Mouse (Mus musculus) frontal cortex, adult 2 months (tissue): Measurements from ENCODE around the gene Usmg5. TPM values are rescaled to one million over a fixed set of nuclear protein-coding genes. Genes with fewer than 3 reads are reported as not detected.
A peak's percentile ranks its signal among the peaks of the same experiment; 100 is the strongest.
"Not testable (repeated sequence)": the region's sequence is repeated elsewhere in the genome, so short reads cannot be mapped to it uniquely, and the experiment has no call there.

Experiments
- DNase-seq, 2 experiments: peaks; one replicate each; pipeline ENCODE4 v3.0.0; 2022; ENCODE audit warnings: low spot score in 1 of 2; ENCODE audit errors: extremely low spot score in 1 of 2
- polyA plus RNA-seq: library from polyadenylated mRNA; depleted of rRNA; stranded (reverse); fragments of >200 nt; gene quantifications from 2 replicates; pipeline ENCODE4 v1.2.3, GENCODE M21; 2012; rRNA removed

Gene Usmg5
- 964 and 1,164 TPM in 2 replicates for polyA plus RNA-seq

DNA sequence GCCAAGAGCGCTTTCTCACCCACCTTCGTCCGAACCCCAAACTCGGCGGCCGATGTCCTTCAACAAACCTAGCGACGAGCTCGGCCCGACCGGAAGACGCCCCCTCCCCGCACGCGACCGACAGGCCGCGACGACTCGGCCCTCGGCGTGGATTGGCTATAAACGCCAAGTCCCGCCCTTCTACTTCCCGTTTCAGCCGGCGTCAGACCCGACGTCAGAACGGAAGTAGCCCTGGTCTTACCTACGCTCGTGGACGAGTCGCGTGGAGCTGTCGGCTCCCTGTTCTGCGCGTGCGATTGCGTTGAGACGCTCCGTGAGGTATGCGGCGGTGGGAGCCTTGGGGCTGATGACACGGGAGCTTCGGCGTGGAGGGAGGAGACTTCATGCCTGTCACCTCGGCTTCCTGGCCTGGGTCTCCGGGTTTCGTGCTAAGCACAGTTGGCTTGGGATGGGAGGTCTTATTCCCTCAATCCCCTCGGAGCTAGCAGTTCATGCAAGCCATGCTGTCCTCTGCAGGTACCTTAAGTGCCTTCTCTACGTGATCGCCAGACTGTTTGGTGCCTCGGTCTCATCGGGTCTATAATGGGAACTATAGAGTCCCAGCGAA lies at the start of gene Usmg5, which contains the start of gene Pdcd11:
TSS of gene Usmg5 (minus strand) at position 98 of the 607 bp plus-strand sequence.
TSS of gene Pdcd11 (plus strand) at position 219 of the 607 bp plus-strand sequence.
- peak; percentile 95 to 98 for DNase-seq

DNA sequence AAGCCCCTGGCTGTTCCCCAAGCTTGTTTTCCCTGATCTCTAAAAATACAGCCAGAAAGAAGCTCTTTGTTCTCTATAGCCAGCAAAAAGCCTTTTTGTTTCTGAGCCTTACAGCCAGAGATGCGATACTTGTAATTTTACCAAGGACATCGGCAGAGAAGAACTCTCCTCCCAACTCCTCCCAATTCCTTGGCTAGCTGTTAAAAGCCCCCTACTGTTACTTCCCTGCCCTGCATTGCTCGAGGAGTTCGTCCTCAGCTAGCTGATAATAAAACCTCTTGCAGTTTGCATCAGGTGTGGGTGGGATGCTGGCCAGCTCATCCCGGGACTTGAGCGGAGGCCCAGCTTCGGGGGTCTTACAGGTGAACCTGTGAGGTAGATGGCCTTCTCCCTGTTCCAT lies 49.2 kb upstream of the Usmg5 start:
- not testable (repeated sequence) for DNase-seq

DNA sequence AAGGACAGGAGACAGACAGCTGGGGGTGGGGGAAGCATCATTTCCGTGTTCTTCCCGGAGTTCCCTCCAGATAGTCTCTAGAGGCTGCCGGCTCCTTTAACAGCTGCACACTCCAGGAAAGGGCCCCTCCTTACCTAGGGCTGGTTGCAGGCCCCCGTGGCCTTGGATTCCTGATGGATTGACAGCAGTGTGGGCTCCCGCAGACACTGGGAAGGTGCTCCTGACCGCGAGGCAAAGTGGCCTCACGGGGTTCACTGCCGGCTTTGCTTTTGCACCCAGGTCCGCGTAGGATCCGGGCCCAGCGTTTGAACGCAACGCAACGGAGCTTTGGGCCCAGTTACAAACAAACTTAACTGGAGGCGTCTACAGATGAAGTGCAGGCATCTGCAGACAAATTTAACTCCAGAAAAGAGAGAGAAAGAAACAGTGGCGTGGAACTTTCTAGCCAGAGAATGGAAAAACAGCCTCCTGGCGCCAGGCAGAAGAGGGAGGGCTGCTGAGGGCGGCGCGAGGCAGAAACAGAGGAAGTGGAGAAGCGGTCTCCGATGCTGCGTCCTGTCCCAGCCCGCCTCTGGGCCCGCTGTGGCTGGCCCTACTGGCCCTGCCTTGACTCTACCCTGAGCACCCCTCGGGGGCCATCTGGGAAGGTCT lies 47.4 kb upstream of the Usmg5 start, which contains the start of gene Calhm2:
TSS of gene Calhm2 (minus strand) at position 524 of the 651 bp plus-strand sequence.
- DNase-seq = peak in 1 of 2 experiments; percentile 73

DNA sequence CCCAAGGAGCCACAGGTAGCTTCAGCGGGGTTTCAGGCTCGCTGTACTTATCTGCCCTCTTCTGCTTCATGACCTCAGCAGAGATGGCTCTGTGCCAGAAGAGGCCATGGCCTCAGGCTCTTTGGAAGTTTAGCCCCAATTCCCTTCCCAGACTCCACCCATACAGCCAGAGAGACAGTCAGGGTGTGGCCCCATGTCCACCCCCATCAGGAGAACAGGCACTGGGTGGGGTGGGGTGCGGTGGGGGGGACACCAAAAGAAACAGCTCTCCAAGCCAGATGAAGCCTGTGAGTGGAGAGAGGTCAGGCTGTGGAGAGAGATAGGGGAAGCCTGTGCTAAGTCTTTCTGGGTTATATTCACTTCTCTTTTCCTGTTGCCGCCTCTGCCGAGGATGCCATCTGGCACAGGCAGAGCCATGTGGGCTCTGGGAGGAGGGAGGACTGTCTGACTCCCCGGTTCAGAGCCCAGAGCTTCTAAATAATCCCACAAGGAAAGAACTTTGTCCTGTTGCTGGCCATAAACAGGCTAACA lies 46.7 kb upstream of the Usmg5 start:
- DNase-seq = peak in 1 of 2 experiments; percentile 65

DNA sequence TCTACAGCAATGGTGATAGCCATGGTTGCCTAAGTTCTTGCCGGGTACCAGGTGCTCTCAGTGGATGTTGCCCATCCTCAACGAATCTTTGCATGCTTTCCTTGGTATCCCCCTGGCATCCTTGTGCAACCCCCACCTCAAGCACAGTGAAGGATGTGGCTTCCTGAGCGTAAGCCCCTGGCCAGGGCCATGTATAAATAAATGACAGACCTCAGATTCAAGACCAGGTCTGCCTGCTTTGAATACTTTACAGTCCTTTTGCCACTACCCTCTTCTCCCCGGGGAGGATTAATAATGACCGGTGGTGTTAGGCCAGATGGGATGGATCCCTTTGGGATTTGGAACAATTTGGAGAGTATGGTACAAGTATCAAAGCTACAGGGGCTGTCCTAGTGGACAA lies 45.7 kb upstream of the Usmg5 start:
- DNase-seq = no peak

DNA sequence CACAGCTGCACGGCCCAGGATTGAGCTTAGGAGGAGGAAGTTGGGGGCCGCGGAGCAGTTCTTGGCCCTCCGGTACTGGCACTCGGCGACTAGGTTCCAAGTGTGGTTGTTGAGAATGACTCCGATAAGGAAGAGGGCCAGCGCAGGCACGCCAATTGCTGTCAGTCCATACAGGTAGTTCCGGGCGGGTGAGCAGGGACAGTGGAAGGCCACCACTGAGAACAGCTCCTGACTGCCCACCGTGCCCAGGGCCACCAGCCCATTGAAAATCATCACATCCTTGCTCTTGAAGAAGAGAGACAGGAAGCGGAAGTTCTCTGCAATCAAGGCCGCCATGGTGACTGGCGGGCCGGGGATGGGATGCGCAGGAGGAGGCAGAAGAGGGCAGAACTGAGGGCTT lies 45.1 kb upstream of the Usmg5 start:
- no peak for DNase-seq

DNA sequence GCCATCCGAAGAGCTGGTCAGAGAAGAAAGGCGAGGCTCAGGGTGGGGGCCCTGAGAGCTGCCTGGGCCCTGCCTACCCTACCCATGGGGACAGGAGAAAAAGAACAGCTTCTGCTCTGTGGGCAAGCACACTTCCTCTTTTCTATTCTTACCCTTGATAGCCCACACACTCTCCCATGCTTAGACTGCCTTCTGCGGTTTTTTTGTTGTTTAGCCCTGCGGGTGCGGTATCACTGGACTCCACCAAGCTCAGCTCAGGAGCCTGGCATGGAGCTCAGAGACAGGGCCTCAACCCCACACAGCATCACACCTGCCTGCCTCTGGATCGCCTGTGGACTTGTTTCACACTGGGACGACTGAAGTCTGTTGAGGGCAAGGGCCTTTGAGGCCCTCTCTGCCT lies 42.7 kb upstream of the Usmg5 start:
- DNase-seq = peak in 1 of 2 experiments; percentile 42

DNA sequence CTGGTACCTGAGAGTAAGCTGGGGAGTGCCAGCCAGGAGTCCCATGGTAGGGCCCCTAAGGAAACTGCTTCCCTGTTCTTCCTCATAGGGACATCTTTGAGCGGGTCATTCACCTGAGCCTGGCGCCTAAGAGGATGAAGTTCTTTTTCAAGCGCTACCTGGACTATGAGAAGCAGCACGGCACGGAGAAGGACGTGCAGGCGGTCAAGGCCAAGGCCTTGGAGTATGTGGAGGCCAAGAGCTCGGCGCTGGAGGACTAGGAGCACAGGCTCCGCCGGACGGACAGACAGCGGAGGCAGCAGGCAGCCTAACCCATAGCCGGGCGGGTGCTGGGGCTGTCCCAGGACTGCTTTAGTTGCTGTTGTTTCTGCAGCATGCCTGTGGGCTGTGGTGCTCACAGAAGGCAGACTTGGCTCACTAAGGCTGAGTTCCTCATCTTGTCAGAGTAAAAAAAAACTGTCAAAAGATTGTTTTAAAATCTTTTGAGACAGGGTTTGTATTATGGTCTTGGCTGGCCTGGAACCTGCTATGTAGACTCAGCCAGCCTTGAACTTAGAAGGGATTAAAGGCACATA lies 40.2 kb upstream of the Usmg5 start:
- DNase-seq = no peak

DNA sequence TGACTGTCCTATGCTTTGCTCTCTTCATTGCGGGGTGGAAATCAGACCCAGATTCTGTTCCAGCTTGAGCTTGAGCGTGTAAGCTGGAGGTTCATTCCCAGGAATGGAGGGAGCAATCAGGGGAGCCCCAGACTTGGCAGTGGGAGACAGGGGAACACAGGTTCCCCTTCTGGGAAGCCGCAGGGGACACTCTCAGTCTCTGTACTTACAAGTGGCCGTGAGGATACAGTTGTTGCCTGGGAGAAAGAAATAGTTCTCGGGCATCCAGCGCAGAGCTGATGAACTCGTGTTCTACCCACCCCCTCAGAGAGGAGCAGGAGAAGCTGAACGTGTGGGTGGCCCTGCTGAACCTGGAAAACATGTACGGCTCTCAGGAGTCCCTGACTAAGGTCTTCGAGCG lies 38.4 kb upstream of the Usmg5 start:
- no peak for DNase-seq

DNA sequence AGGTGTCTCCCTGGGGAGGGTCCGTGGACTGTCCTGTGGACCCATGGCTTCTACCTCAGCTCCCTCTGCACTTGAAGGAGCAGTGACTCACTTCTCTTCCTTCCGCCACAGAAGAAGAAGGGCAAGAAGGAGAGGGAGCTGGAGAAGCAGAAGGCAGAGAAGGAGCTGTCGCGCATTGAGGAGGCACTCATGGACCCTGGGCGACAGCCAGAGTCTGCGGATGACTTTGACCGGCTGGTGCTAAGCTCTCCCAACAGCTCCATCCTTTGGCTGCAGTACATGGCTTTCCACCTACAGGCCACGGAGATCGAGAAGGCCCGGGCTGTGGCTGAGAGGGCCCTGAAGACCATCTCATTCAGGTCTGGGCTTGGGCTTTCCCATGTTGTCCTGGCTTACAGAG lies 37.7 kb upstream of the Usmg5 start:
- DNase-seq = peak in 1 of 2 experiments; percentile 57

DNA sequence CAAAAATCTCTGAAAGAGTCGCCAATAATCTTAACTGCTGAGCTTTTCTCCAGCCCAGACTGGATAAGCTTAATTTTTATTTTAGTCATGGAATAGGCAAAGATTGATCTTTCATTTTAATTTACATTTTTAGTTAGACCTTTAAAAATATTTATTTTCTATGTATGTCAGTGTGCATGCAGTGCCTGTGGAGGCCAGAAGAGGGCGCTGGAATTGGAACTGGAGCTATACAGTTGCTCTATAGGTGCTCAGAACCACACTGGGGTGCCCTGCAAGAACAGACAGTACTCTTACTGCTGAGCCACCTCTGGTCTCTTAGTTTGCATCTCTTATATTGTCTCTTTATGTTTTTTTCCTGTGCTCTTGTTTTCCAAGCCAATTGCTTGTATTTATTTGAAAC lies 32.4 kb upstream of the Usmg5 start:
- peak in 1 of 2 experiments; percentile 32 for DNase-seq

DNA sequence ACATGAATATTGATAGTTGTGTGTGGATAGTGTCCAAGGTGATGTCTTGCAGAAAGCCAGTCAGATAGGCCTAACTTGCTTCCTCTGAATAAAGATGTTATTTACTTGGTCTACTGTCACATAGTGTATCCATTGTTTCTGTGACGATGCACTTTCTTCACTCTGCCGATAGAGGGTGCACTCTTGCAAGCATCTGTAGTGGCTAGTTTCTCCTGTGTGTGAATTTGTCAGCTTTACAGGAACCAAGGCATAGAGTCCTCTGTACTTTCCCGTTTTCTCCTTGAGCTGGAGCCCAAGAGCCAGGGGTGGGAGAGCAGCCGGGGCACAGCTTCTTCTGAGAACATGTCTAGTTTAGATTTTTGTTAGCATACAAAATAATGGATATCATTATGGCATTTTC lies 30.6 kb upstream of the Usmg5 start:
- DNase-seq = peak in 1 of 2 experiments; percentile 63

DNA sequence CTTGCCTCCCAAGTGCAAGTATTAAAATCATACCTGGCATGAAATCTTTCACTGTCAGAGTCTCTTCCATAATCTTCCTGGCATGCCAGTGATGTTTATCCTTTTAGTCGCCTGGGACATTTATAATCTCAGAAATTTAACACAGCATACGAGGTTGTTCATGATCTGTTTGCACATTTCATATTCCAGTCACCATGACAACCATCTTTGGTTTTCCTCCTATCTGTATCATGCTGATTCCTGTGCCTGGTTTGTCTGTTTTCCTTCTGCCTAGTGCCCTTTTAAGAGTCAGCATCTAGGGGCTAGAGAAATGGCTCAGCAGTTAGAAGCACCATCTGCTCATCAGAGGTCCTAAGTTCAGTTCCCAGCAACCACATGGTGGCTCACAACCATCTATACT lies 28.2 kb upstream of the Usmg5 start:
- DNase-seq = no peak

DNA sequence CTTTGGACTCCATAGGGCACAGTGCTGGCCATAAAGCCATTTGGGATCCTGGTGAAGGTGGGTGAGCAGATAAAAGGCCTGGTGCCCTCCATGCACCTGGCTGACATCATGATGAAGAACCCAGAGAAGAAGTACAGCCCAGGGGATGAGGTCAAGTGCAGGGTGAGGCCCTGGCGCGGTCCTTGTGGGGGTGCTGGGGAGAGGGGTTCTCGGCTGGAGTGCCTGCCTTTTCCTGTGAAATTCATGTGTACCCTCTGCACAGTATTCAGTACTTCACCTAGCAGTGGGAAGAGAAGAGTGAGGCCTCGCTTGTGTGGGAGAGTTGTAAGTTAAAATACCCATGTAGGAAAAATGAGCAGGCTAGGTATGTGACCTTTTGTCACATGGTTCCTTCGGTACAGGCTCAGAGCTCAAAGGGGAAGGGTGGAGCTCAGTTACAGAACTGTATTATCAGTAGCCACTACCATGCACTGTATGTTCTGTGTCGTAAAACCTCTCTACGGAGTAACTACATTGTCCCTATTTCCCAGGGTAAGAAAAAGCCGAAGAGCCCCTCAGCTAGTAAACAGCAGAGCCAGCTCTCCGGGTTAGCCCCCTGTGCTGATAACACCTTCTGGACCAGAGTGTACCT lies 14.3 kb upstream of the Usmg5 start:
- DNase-seq = no peak

DNA sequence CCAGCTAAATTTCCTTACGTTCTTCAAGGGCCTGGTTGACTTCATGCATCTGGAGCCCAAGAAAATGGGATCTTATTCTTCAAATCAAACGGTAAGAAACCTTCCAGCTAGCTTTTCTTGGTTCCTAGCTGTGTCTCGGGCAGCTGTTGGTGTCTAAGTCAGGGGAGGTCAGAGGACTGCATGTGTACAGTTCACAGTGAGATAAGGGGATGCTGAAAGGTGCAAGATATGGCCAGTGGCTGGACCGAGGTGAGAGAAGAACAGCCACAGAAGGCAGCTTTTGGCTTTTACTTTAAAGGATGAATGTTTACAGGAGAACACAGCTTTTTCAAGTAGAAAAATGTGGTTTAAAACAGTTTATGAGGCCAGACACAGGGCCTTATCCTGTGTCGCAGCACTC lies 10.6 kb upstream of the Usmg5 start:
- no peak for DNase-seq

DNA sequence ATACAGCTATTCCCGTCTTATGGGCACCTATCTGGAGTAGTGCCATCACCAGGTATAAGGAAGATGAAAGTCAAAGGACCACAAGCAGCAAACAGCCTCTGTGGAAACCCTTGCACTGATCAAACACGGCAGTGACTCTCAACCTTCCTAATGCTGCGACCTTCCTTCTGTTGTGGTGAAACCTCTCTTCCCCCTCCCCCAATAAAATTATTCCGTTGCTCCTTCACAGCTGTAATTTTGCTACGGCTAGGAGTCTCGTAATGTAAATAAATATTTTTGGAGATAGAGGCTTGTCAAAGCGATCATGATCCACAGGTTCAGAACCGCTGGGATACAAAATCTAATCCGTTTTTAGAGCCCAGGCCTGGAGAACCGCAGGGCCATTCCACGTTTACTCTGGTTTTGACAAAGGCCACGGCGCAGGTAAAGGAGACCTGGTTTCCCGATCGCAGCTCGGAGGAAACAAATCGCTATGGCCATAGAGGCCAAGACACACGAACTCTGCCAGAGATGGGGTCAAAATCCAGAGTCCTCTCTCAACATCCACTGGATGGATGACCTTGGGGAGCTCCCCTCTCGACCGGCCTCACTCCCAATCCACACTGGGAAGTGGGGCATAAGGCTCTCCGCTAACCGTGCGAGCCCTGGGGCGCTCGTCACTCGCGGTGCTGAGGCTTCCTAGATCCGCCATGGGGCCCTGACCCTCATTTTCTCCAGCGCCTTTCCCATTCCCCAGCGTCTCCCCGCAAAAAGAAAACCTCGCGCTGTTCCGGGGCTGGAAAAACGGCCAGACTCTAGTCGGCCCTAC lies 525 bp downstream of the Usmg5 start:
- peak in 1 of 2 experiments; percentile 19 for DNase-seq

DNA sequence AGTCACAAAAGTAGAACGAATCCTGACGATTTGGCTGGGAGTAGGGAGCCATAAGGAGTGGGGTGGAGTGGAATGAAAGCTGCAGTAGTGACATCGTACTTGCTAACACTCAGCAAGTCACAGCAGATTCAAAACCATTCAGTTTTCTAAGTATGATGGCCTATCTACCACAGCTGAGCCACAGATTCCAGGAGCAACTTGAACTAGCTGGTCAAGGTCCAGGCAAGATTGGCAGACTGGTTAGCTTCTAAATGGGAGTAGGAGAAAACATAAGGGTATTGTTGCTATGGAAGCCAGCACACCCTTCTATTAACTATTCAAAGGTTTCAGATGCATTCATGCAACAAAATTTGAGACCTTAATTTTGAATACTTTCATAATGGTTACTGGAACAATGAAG lies 2.2 kb downstream of the Usmg5 start:
- DNase-seq = no peak

DNA sequence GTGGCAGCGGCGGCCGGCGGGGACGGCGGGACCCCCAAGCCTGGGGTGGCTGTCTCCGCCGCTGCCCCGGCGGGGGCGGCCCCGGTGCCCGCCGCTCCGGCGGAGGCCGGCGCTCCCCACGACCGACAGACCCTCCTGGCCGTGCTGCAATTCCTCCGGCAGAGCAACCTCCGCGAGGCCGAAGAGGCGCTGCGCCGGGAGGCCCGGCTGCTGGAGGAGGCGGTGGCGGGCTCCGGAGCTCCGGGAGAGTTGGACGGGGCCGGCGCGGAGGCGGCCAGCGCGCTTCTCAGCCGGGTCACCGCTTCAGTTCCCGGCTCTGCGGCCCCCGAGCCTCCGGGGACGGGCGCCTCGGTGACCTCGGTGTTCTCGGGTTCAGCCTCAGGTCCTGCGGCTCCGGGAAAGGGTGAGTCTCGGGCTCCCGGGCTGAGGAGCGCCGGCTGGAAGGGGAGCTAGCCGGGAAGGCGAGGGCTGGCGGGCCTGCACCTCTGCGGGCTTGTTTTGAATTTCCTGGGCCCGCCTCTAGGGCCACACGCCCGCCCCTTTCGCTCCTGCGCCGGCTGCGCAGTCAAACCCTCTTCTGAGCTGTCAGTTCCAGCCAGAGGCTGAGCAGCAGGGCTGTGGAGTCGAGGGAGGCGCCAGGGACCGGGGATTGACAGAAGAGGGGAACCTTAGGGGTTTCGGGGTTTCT lies 22.4 kb downstream of the Usmg5 start:
- peak; percentile 60 to 88 for DNase-seq

DNA sequence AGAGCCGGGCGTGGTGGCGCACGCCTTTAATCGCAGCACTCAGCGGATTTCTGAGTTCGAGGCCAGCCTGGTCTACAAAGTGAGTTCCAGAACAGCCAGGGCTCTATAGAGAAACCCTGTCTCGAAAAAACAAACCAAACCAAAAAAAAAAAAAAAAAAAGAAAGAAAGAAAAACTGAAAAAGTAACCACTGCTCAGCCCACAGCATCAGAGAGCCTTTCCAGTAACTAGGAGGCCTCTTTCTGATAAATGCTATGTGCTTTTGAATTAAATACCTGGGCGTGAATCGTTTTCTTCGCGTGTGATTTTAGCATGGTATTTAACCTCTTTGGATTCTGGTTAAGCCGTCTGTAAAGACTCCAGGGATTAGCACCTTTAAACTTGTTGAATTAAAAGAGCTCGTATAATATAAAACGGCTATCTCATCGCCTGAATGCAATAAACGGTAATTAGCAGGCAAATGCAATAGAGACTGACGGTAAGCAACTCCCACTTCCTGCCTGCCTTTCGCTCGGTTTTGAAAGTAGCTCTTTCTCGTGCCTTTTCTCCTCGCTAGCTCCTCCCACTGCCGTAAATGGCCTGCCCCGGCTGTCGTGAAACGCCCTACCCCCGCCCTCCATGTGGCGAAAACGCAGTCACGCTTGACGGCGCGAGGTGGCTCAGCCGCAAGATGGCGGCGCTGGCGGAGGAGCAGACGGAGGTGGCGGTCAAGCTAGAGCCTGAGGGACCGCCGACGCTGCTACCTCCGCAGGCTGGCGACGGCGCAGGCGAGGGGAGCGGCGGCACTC lies 23.2 kb downstream of the Usmg5 start, which contains the start of gene Taf5:
TSS of gene Taf5 (plus strand) at position 651 of the 787 bp plus-strand sequence.
- DNase-seq = peak; percentile 90 to 99
